Comparison of ENCODE assay signal across 1 mouse cellular context in the genomic region with DNA sequence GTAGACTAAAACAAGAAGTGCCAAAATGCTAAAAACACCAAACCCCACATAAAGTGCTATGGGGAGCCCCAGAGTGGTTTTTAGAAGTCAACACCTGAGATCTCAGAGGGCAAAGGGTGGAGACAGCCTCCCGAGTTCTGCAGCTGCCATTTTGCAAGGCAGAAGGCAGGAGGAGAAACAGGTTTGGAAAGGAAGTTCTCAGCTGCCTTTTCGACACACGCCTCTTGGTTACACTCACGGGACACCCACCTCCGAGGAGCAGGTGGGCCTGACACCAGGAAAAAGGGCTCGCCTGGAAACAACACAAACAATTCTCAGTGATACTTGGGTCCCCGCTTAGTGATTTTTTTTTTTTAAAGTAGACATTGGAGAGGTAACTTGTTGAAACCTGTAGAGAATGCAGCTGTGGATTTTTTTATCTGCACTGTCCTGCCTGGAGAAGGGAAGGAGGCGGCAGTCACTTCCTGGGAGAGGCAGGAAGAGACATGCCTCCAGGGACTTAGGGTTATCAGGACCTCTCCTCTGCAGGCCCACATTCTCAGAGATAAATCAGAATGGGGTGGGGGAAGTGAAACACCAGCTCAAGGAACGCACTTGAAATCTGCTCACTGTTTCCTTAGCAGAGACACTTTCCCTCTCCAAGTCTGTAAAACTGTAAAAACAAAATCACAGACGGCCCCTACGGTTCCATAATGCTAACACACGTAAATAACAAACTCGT.
TF ChIP-seq lines count a peak whose summit lies in the region.

No protein-coding gene starts in this region.

TF ChIP-seq in MEL, 35 proteins besides CTCF, POLR2A, EP300 and RAD21 (continued from another document):
- TF ChIP-seq E2F4 (IDR thresholded peaks at IDR 0.05; ENCODE audit: borderline replicate concordance, low read depth, low read length): no peak
- TF ChIP-seq ZKSCAN1 (IDR thresholded peaks at IDR 0.05; ENCODE audit: low read depth, low read length): no peak
- no peak for TF ChIP-seq USF1 (IDR thresholded peaks at IDR 0.05; ENCODE audit: low read depth, low read length)
- no peak for TF ChIP-seq ELF1 (IDR thresholded peaks at IDR 0.05; ENCODE audit: low read depth, low read length)
- TF ChIP-seq MAZ (IDR thresholded peaks at IDR 0.05; ENCODE audit: low read depth, low read length): no peak
- TF ChIP-seq MEF2A (IDR thresholded peaks at IDR 0.05; ENCODE audit: extremely low read depth, insufficient replicate concordance, low read depth, low read length, poor library complexity, severe bottlenecking): no peak
- TF ChIP-seq ZNF384 (IDR thresholded peaks at IDR 0.05; ENCODE audit: low read depth, low read length): peak; percentile 36; the same call in 1 of the 2 replicates
- TF ChIP-seq MXI1 (IDR thresholded peaks at IDR 0.05; ENCODE audit: low read depth, low read length): no peak
- TF ChIP-seq CHD2 (IDR thresholded peaks at IDR 0.05; ENCODE audit: low read length): no peak
- TF ChIP-seq POLR2AphosphoS2 (IDR thresholded peaks at IDR 0.05; ENCODE audit: low read length): no peak
- TF ChIP-seq NRF1 (IDR thresholded peaks at IDR 0.05; ENCODE audit: insufficient read depth, low read depth, low read length, poor library complexity, severe bottlenecking): no peak
